Mouse (Mus musculus) cortical plate, adult 2 months (tissue): Measurements from ENCODE around the gene Mrpl14.

Experiments used
- CTCF ChIP-seq: fragments of 200-500 bp; IDR thresholded peaks from 2 replicates; pipeline ENCODE4 v1.5.1; 2011; ENCODE audit warnings: mild to moderate bottlenecking, control low read depth, low read length; ENCODE audit not compliant: insufficient read depth; ENCODE audit errors: extremely low read depth
- POLR2A ChIP-seq: fragments of 200-500 bp; IDR thresholded peaks from 2 replicates; pipeline ENCODE4 v1.6.1; 2011; ENCODE audit warnings: mild to moderate bottlenecking, low read length, control low read depth; ENCODE audit not compliant: insufficient read depth; ENCODE audit errors: extremely low read depth

- TF ChIP-seq CTCF, result no peak
- TF ChIP-seq POLR2A, result no peak
These were observed 41.4 kb downstream of the Mrpl14 start for GRCm38 (mm10) chr17:45727481-45727880.
